Comparison of ENCODE assay signal across 15 mouse cellular contexts in genomic region chr2:158377811-158378210, GRCm38 (mm10). TPM values are rescaled to one million over a fixed set of nuclear protein-coding genes. Genes with fewer than 3 reads are reported as not detected.
DNase-seq lines count a peak whose midpoint lies in the region; ATAC-seq and TF ChIP-seq lines count a peak whose summit lies in the region.
"Had no signal": no experiment of that assay in that cellular context is flagged by ENCODE, and none has a peak within 500 bp of the region (broad histone marks: within the 10 kb centered on the region; RNA-seq: fewer than 3 reads in every experiment).

No protein-coding gene starts in this region.

- DNase-seq in forebrain, postnatal 0 days, result no peak
- no peak for DNase-seq in forebrain, embryonic 10.5 days (ENCODE audit: extremely low spot score, low spot score)
- no peak for DNase-seq in midbrain, embryonic 10.5 days (ENCODE audit: low spot score)
- no peak for DNase-seq in adrenal gland, adult 2 months
- DNase-seq: kidney, adult 8-10 months; kidney, postnatal 4 days; thymus, adult 18-20 months had no signal

- WGBS in forebrain, postnatal 0 days, result 79% methylated on average over 1 of the region's 1 CpGs
- 95% methylated on average over 1 of the region's 1 CpGs for WGBS in forebrain, embryonic 10.5 days
- 88% methylated on average over 1 of the region's 1 CpGs for WGBS in midbrain, embryonic 13.5 days
- 89% methylated on average over 1 of the region's 1 CpGs for WGBS in midbrain, embryonic 10.5 days
- 93% methylated on average over 1 of the region's 1 CpGs for WGBS in hindbrain, embryonic 15.5 days
- WGBS in olfactory bulb, adult 2 months, result 82% methylated on average over 1 of the region's 1 CpGs

- H3K4me1 ChIP-seq in forebrain, postnatal 0 days (ENCODE audit: insufficient read depth), result no peaks in the 10 kb centered on the region
- peaks cover 22% of the 10 kb centered on the region for H3K4me1 ChIP-seq in forebrain, embryonic 10.5 days
- peaks cover 17% of the 10 kb centered on the region for H3K4me1 ChIP-seq in midbrain, embryonic 13.5 days (replicated peaks)
- H3K4me1 ChIP-seq in midbrain, embryonic 10.5 days, result peaks cover 17% of the 10 kb centered on the region
- H3K4me1 ChIP-seq in hindbrain, embryonic 15.5 days (replicated peaks), result peaks cover 51% of the 10 kb centered on the region
- peaks cover 16% of the 10 kb centered on the region for H3K4me1 ChIP-seq in olfactory bulb, adult 2 months (ENCODE audit: control insufficient read depth, insufficient read depth, low read length)

- H3K4me3 ChIP-seq in forebrain, postnatal 0 days (ENCODE audit: low read depth, low read length), result no peak overlapping the region
- H3K4me3 ChIP-seq in forebrain, embryonic 10.5 days, result no peak overlapping the region
- H3K4me3 ChIP-seq in midbrain, embryonic 13.5 days (replicated peaks), result no peak overlapping the region
- no peak overlapping the region for H3K4me3 ChIP-seq in midbrain, embryonic 10.5 days
- peak overlapping the region; percentile 64 for H3K4me3 ChIP-seq in hindbrain, embryonic 15.5 days
- peak overlapping the region; percentile 1; the same call in 1 of the 2 replicates for H3K4me3 ChIP-seq in olfactory bulb, adult 2 months (ENCODE audit: insufficient read depth, low read depth, low read length)
- H3K4me3 ChIP-seq: embryonic facial prominence, embryonic 15.5 days; lung, embryonic 15.5 days; megakaryocyte, embryonic 14.5 days had no signal

- H3K27me3 ChIP-seq in forebrain, postnatal 0 days (ENCODE audit: insufficient read depth, low read length), result no peaks in the 10 kb centered on the region; the same call in 1 of the 2 replicates
- H3K27me3 ChIP-seq in forebrain, embryonic 10.5 days (ENCODE audit: poor library complexity, severe bottlenecking), result peaks cover 43% of the 10 kb centered on the region
- H3K27me3 ChIP-seq in midbrain, embryonic 13.5 days, result peaks cover 18% of the 10 kb centered on the region
- H3K27me3 ChIP-seq in midbrain, embryonic 10.5 days (ENCODE audit: low read depth, poor library complexity, severe bottlenecking), result peaks cover 41% of the 10 kb centered on the region
- H3K27me3 ChIP-seq in hindbrain, embryonic 15.5 days, result no peaks in the 10 kb centered on the region

- H3K27ac ChIP-seq in forebrain, postnatal 0 days (ENCODE audit: low read depth, low read length), result no peak overlapping the region
- H3K27ac ChIP-seq in forebrain, embryonic 10.5 days, result no peak overlapping the region
- no peak overlapping the region for H3K27ac ChIP-seq in midbrain, embryonic 13.5 days
- no peak overlapping the region for H3K27ac ChIP-seq in midbrain, embryonic 10.5 days (replicated peaks)
- H3K27ac ChIP-seq in hindbrain, embryonic 15.5 days (replicated peaks), result no peak overlapping the region
- no peak overlapping the region for H3K27ac ChIP-seq in olfactory bulb, adult 2 months (ENCODE audit: insufficient read depth, low read depth, low read length)
- H3K27ac ChIP-seq: embryonic facial prominence, embryonic 15.5 days; lung, embryonic 15.5 days had no signal

- TF ChIP-seq POLR2A in olfactory bulb, adult 2 months (IDR thresholded peaks at IDR 0.05; ENCODE audit: insufficient read depth, low read depth, low read length), result no peak

- no peak overlapping the region for H3K9ac ChIP-seq in forebrain, postnatal 0 days
- H3K9ac ChIP-seq in midbrain, embryonic 13.5 days (replicated peaks), result no peak overlapping the region
- peak overlapping the region; percentile 86 for H3K9ac ChIP-seq in hindbrain, embryonic 15.5 days
- H3K9ac ChIP-seq: embryonic facial prominence, embryonic 15.5 days; lung, embryonic 15.5 days had no signal

- no peaks in the 10 kb centered on the region for H3K36me3 ChIP-seq in forebrain, postnatal 0 days (ENCODE audit: insufficient read depth)
- no peaks in the 10 kb centered on the region for H3K36me3 ChIP-seq in forebrain, embryonic 10.5 days (replicated peaks)
- no peaks in the 10 kb centered on the region; the same call in 1 of the 2 replicates for H3K36me3 ChIP-seq in midbrain, embryonic 13.5 days
- no peaks in the 10 kb centered on the region for H3K36me3 ChIP-seq in midbrain, embryonic 10.5 days
- peaks cover 21% of the 10 kb centered on the region for H3K36me3 ChIP-seq in hindbrain, embryonic 15.5 days
- H3K36me3 ChIP-seq: embryonic facial prominence, embryonic 15.5 days; lung, embryonic 15.5 days had no signal

- H3K9me3 ChIP-seq in forebrain, postnatal 0 days (ENCODE audit: low read length), result no peaks in the 10 kb centered on the region
- H3K9me3 ChIP-seq in forebrain, embryonic 10.5 days, result no peaks in the 10 kb centered on the region
- no peaks in the 10 kb centered on the region for H3K9me3 ChIP-seq in midbrain, embryonic 13.5 days
- no peaks in the 10 kb centered on the region for H3K9me3 ChIP-seq in midbrain, embryonic 10.5 days (replicated peaks)
- H3K9me3 ChIP-seq in hindbrain, embryonic 15.5 days, result no peaks in the 10 kb centered on the region
- H3K9me3 ChIP-seq: embryonic facial prominence, embryonic 15.5 days; lung, embryonic 15.5 days; megakaryocyte, embryonic 14.5 days had no signal

- TF ChIP-seq CTCF in forebrain, postnatal 0 days (IDR thresholded peaks at IDR 0.05; ENCODE audit: low read depth), result no peak
- no peak for TF ChIP-seq CTCF in olfactory bulb, adult 2 months (IDR thresholded peaks at IDR 0.05; ENCODE audit: insufficient read depth, low read depth, low read length)

- peak overlapping the region; percentile 49 for H3K4me2 ChIP-seq in forebrain, postnatal 0 days (ENCODE audit: low read depth)
- H3K4me2 ChIP-seq in midbrain, embryonic 13.5 days (replicated peaks), result peak overlapping the region; percentile 57
- H3K4me2 ChIP-seq in hindbrain, embryonic 15.5 days, result peak overlapping the region; percentile 60
- H3K4me2 ChIP-seq: embryonic facial prominence, embryonic 15.5 days; liver, embryonic 11.5 days; lung, embryonic 15.5 days had no signal

- no peak for ATAC-seq in forebrain, postnatal 0 days
- ATAC-seq in midbrain, embryonic 13.5 days, result no peak
- ATAC-seq in hindbrain, embryonic 15.5 days (ENCODE audit: low FRiP score, low read depth), result no peak

RNA-seq across cellular contexts. Expression of gene Snhg11, which starts 2.4 kb away (rescaled TPM):
- total RNA-seq in forebrain, postnatal 0 days (2014; rRNA removed), result 68.4 and 142 TPM in 2 replicates
- polyA plus RNA-seq in forebrain, postnatal 0 days (2015; fragmentation: Nextera tagmentation; extraction: Ambion mirVana), result 39.8 and 179 TPM in 2 replicates
- polyA plus RNA-seq in forebrain, embryonic 10.5 days (2016; fragmentation: Nextera tagmentation; extraction: Ambion mirVana), result 16.2 and 17.9 TPM in 2 replicates
- 241 and 271 TPM in 2 replicates for polyA plus RNA-seq in midbrain, embryonic 13.5 days (2015; fragmentation: Nextera tagmentation; extraction: Ambion mirVana)
- polyA plus RNA-seq in midbrain, embryonic 10.5 days (2016; fragmentation: Nextera tagmentation; extraction: Ambion mirVana), result 36.4 and 55.1 TPM in 2 replicates
- polyA plus RNA-seq in hindbrain, embryonic 15.5 days (2015; fragmentation: Nextera tagmentation; extraction: Ambion mirVana), result 721 and 898 TPM in 2 replicates
- polyA plus RNA-seq in olfactory bulb, adult 2 months (2012; ENCODE audit: insufficient read depth, insufficient read length, low replicate concordance, missing spikeins), result 293 and 768 TPM in 2 replicates
- 1 to 10 TPM; 8.8 to 9.8 TPM for total RNA-seq in adrenal gland, adult 2 months (2021)
- polyA plus RNA-seq in adrenal gland, adult 2 months (2012; rRNA removed), result 8.7 and 11.2 TPM in 2 replicates
- total RNA-seq: MEL had no signal

RNA-seq across cellular contexts. Expression of gene Ralgapb, which starts 31.8 kb away (rescaled TPM):
- total RNA-seq in forebrain, postnatal 0 days (2014; rRNA removed), result 45.2 and 55.5 TPM in 2 replicates
- polyA plus RNA-seq in forebrain, postnatal 0 days (2015; fragmentation: Nextera tagmentation; extraction: Ambion mirVana), result 10.5 and 16.6 TPM in 2 replicates
- polyA plus RNA-seq in forebrain, embryonic 10.5 days (2016; fragmentation: Nextera tagmentation; extraction: Ambion mirVana), result 12.8 and 13.6 TPM in 2 replicates
- 21.4 and 23.0 TPM in 2 replicates for polyA plus RNA-seq in midbrain, embryonic 13.5 days (2015; fragmentation: Nextera tagmentation; extraction: Ambion mirVana)
- 11.0 and 11.6 TPM in 2 replicates for polyA plus RNA-seq in midbrain, embryonic 10.5 days (2016; fragmentation: Nextera tagmentation; extraction: Ambion mirVana)
- 25.1 and 26.3 TPM in 2 replicates for polyA plus RNA-seq in hindbrain, embryonic 15.5 days (2015; fragmentation: Nextera tagmentation; extraction: Ambion mirVana)
- polyA plus RNA-seq in olfactory bulb, adult 2 months (2012; ENCODE audit: insufficient read depth, insufficient read length, low replicate concordance, missing spikeins), result not detected in 2 replicates
- total RNA-seq in adrenal gland, adult 2 months (2021), result 10 to 100 TPM; 68.4 to 70.7 TPM
- 19.5 and 21.4 TPM in 2 replicates for polyA plus RNA-seq in adrenal gland, adult 2 months (2012; rRNA removed)

Comparison
In these comparisons a context has a peak if more than half of its experiments do, and no peak if none do; other contexts are left out.
1. H3K4me3 ChIP-seq: peak in hindbrain, embryonic 15.5 days (single experiment) and olfactory bulb, adult 2 months (single experiment); none in forebrain, postnatal 0 days (single experiment), forebrain, embryonic 10.5 days (single experiment), midbrain, embryonic 13.5 days (single experiment) and midbrain, embryonic 10.5 days (single experiment).
2. Peak in every context shown above with its lines, with median percentiles within 50 percentile points of each other: H3K4me2 ChIP-seq.